ENCODE assay signal across 9 mouse cellular contexts in the genomic region with DNA sequence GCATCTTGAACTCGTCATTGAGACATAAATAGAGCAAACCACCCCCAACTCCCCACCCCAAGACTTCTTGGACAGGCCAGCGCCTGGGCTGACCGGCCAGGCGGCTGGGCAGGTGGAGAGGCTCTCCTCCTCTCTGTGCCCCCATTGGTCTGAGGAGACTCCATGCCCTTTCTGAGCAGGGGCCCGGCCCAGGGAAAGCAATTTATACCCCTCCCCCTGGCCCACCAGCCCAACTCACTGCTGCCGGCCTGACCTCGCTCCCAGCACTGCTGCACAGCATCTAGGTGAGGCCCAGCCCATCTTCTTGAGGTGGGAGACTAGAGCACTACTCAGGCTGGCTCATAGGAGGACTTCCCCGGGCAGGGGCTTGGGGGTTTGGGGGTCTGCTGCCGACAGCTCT. TPM values are rescaled to one million over a fixed set of nuclear protein-coding genes. Genes with fewer than 3 reads are reported as not detected.
DNase-seq lines count a peak whose midpoint lies in the region; ATAC-seq lines count a peak whose summit lies in the region.
"Had no signal": no experiment of that assay in that cellular context is flagged by ENCODE, and none has a peak within 500 bp of the region (broad histone marks: within the 10 kb centered on the region; RNA-seq: fewer than 3 reads in every experiment).

Tnni2 (plus strand) TSS at position 224 of the 400 bp plus-strand sequence.

- no peak for DNase-seq in hindbrain, embryonic 14.5 days (ENCODE audit: low spot score)
- DNase-seq in urinary bladder, adult 2 months (ENCODE audit: low spot score), result no peak
- DNase-seq in urinary bladder, postnatal 4 days (ENCODE audit: low spot score in 2 of 2), result no peak
- no peak for DNase-seq in layer of hippocampus, adult 18-20 months (ENCODE audit: low spot score in 2 of 2)
- no peak for DNase-seq in urinary bladder, postnatal 25 days (ENCODE audit: low spot score)

- 84% methylated on average over 9 of the region's 9 CpGs for WGBS in hindbrain, embryonic 12.5 days
- WGBS in hindbrain, embryonic 14.5 days, result 80% methylated on average over 9 of the region's 9 CpGs
- 76% methylated on average over 9 of the region's 9 CpGs for WGBS in limb, embryonic 12.5 days

- H3K9me3 ChIP-seq in hindbrain, embryonic 12.5 days (replicated peaks), result no peaks in the 10 kb centered on the region
- H3K9me3 ChIP-seq in hindbrain, embryonic 14.5 days (ENCODE audit: control insufficient read depth, low read length), result no peaks in the 10 kb centered on the region
- no peaks in the 10 kb centered on the region for H3K9me3 ChIP-seq in limb, embryonic 12.5 days
- H3K9me3 ChIP-seq: G1E had no signal

- no peak within 1 kb of the TSS for H3K4me2 ChIP-seq in hindbrain, embryonic 12.5 days (replicated peaks)
- no peak within 1 kb of the TSS for H3K4me2 ChIP-seq in hindbrain, embryonic 14.5 days (replicated peaks)
- H3K4me2 ChIP-seq in limb, embryonic 12.5 days, result peak within 1 kb of the TSS; percentile 19; the same call in 1 of the 2 replicates

- H3K9ac ChIP-seq in hindbrain, embryonic 12.5 days, result peak within 1 kb of the TSS; percentile 10; the same call in 1 of the 2 replicates
- H3K9ac ChIP-seq in hindbrain, embryonic 14.5 days, result no peak within 1 kb of the TSS
- no peak within 1 kb of the TSS; the same call in 1 of the 2 replicates for H3K9ac ChIP-seq in limb, embryonic 12.5 days (replicated peaks)

- no peaks in the 10 kb centered on the region for H3K36me3 ChIP-seq in hindbrain, embryonic 12.5 days
- H3K36me3 ChIP-seq in hindbrain, embryonic 14.5 days (replicated peaks; ENCODE audit: control insufficient read depth, insufficient read depth), result no peaks in the 10 kb centered on the region
- H3K36me3 ChIP-seq in limb, embryonic 12.5 days, result no peaks in the 10 kb centered on the region
- H3K36me3 ChIP-seq: G1E had no signal

- no peak within 1 kb of the TSS for H3K27ac ChIP-seq in hindbrain, embryonic 12.5 days
- no peak within 1 kb of the TSS for H3K27ac ChIP-seq in hindbrain, embryonic 14.5 days
- H3K27ac ChIP-seq in limb, embryonic 12.5 days, result peak within 1 kb of the TSS; percentile 84

- no peak for ATAC-seq in hindbrain, embryonic 12.5 days (ENCODE audit: low FRiP score)
- no peak for ATAC-seq in hindbrain, embryonic 14.5 days (ENCODE audit: low FRiP score)
- no peak for ATAC-seq in limb, embryonic 12.5 days (ENCODE audit: insufficient number of reproducible peaks, insufficient read depth, low FRiP score, low TSS enrichment, low read depth)
- ATAC-seq in erythroid progenitor cell, adult 5-6 weeks (replicated peaks; ENCODE audit: low FRiP score, poor library complexity, severe bottlenecking), result no peak

- peaks cover 6% of the 10 kb centered on the region; the same call in 1 of the 2 replicates for H3K4me1 ChIP-seq in hindbrain, embryonic 12.5 days
- no peaks in the 10 kb centered on the region for H3K4me1 ChIP-seq in hindbrain, embryonic 14.5 days (replicated peaks; ENCODE audit: control insufficient read depth, insufficient read depth, low read length)
- H3K4me1 ChIP-seq in limb, embryonic 12.5 days (replicated peaks), result peaks cover 28% of the 10 kb centered on the region

- no peak within 1 kb of the TSS for H3K4me3 ChIP-seq in hindbrain, embryonic 12.5 days
- H3K4me3 ChIP-seq in hindbrain, embryonic 14.5 days (replicated peaks; ENCODE audit: low read length), result no peak within 1 kb of the TSS
- no peak within 1 kb of the TSS for H3K4me3 ChIP-seq in limb, embryonic 12.5 days (replicated peaks)

- H3K27me3 ChIP-seq in hindbrain, embryonic 12.5 days, result no peaks in the 10 kb centered on the region
- H3K27me3 ChIP-seq in hindbrain, embryonic 14.5 days (ENCODE audit: control insufficient read depth, insufficient read depth, low read length), result no peaks in the 10 kb centered on the region
- H3K27me3 ChIP-seq in limb, embryonic 12.5 days, result no peaks in the 10 kb centered on the region

RNA-seq across cellular contexts. Expression of gene Tnni2, which starts in this region (rescaled TPM):
- polyA plus RNA-seq in hindbrain, embryonic 12.5 days (2016; fragmentation: Nextera tagmentation; extraction: Ambion mirVana), result 1.9 and 3.6 TPM in 2 replicates
- 1.0 TPM in 1 of 2 replicates, not detected in the other for polyA plus RNA-seq in hindbrain, embryonic 14.5 days (2014; fragmentation: Nextera tagmentation; extraction: Ambion mirVana)
- 39.4 and 48.2 TPM in 2 replicates for polyA plus RNA-seq in urinary bladder, adult 2 months (2012; rRNA removed)
- 14.4 and 15.3 TPM in 2 replicates for polyA plus RNA-seq in limb, embryonic 12.5 days (2016; fragmentation: Nextera tagmentation; extraction: Ambion mirVana)
- total RNA-seq in layer of hippocampus, adult 18-20 months (2021), result 1 to 10 TPM in 1 of 2 experiments, not detected in 1; 1.2 TPM
- not detected in 2 replicates for total RNA-seq in erythroid progenitor cell, adult 5-6 weeks (2015; ENCODE audit: low replicate concordance)
- not detected in 2 replicates for total RNA-seq in erythroid progenitor cell, adult 5-6 weeks (2017; ENCODE audit: low replicate concordance)
